7 mouse cellular contexts compared by ENCODE assay signal in the genomic region with DNA sequence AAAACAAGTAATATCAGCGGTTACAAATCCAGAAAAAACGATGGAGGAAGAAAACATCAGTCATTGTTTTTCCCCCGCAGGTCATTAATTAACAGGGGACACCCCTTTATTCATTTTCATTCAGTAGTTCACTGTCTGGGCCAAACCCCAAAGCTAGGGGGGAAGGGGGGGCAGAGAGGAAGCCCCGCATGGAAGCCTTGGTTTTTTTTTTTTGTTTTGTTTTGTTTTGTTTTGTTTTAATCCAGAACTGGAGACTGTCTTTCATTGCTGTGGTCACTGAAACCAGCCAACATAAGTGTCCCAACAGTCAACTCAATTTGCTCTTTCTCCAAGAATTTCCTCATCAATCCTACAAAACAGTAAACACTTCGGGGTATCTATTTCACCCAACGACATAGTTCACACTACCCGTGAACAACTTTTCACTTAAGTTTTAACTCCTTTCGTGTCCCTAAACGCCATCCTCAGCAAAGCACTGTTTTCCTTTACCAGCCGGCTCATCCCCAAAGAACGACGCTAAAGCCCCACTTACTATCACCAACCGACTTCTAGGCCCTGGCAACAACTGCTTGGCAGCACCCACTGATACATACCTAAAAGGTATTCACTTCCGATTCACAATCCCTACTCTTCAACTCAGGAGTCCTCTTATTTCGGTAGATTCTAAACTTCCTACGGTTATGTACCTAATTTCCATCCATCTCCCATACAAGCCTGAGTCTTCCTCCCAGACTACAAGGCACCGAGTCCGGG. TPM values are rescaled to one million over a fixed set of nuclear protein-coding genes. Genes with fewer than 3 reads are reported as not detected.
A peak's percentile ranks its signal among the peaks of the same experiment; 100 is the strongest.
DNase-seq lines count a peak whose midpoint lies in the region; ATAC-seq lines count a peak whose summit lies in the region.

No protein-coding gene starts in this region.

- peak overlapping the region; percentile 76 for H3K4me3 ChIP-seq in neural tube, embryonic 11.5 days (ENCODE audit: low read depth, low read length)
- H3K4me3 ChIP-seq in brown adipose tissue, adult 24 weeks (ENCODE audit: insufficient read depth, low read depth, low read length): peak overlapping the region; percentile 79
- peak overlapping the region; percentile 97 for H3K4me3 ChIP-seq in heart, embryonic 15.5 days
- H3K4me3 ChIP-seq in liver, embryonic 15.5 days (replicated peaks): peak overlapping the region; percentile 81

- 32% methylated on average over 18 of the region's 18 CpGs for WGBS in neural tube, embryonic 11.5 days
- WGBS in heart, embryonic 15.5 days: 21% methylated on average over 18 of the region's 18 CpGs
- WGBS in liver, embryonic 15.5 days (ENCODE audit: insufficient replicate concordance): 25% methylated on average over 18 of the region's 18 CpGs

- H3K4me1 ChIP-seq in neural tube, embryonic 11.5 days (ENCODE audit: control insufficient read depth, insufficient read depth, low read length): no peaks in the 10 kb centered on the region
- peaks cover 3% of the 10 kb centered on the region; the same call in 1 of the 2 replicates for H3K4me1 ChIP-seq in brown adipose tissue, adult 24 weeks (ENCODE audit: control insufficient read depth, insufficient read depth, insufficient read length, low read length)
- peaks cover 24% of the 10 kb centered on the region for H3K4me1 ChIP-seq in heart, embryonic 15.5 days (replicated peaks)
- peaks cover 21% of the 10 kb centered on the region for H3K4me1 ChIP-seq in liver, embryonic 15.5 days (replicated peaks)

- H3K9me3 ChIP-seq in neural tube, embryonic 11.5 days (ENCODE audit: control insufficient read depth, low read length): no peaks in the 10 kb centered on the region
- no peaks in the 10 kb centered on the region for H3K9me3 ChIP-seq in heart, embryonic 15.5 days (replicated peaks)
- no peaks in the 10 kb centered on the region for H3K9me3 ChIP-seq in liver, embryonic 15.5 days (replicated peaks)

- ATAC-seq in neural tube, embryonic 11.5 days (ENCODE audit: insufficient read depth, low FRiP score, low TSS enrichment): no peak
- no peak for ATAC-seq in heart, embryonic 15.5 days (replicated peaks; ENCODE audit: insufficient number of reproducible peaks, insufficient read depth, low FRiP score, low read depth)
- ATAC-seq in liver, embryonic 15.5 days (ENCODE audit: insufficient read depth): no peak

- no peaks in the 10 kb centered on the region for H3K27me3 ChIP-seq in neural tube, embryonic 11.5 days (ENCODE audit: control insufficient read depth, insufficient read depth, low read length)
- no peaks in the 10 kb centered on the region for H3K27me3 ChIP-seq in heart, embryonic 15.5 days
- H3K27me3 ChIP-seq in liver, embryonic 15.5 days: no peaks in the 10 kb centered on the region

- DNase-seq in neural tube, embryonic 11.5 days (ENCODE audit: low spot score): no peak
- no peak for DNase-seq in neural tube, embryonic 10.5 days (ENCODE audit: extremely low spot score, low spot score)
- no peak for DNase-seq in urinary bladder, postnatal 14 days (ENCODE audit: low spot score)
- DNase-seq in spleen, adult 18-20 months: no peak

- peak overlapping the region; percentile 67 for H3K9ac ChIP-seq in neural tube, embryonic 11.5 days (ENCODE audit: low read length)
- peak overlapping the region; percentile 91 for H3K9ac ChIP-seq in heart, embryonic 15.5 days
- H3K9ac ChIP-seq in liver, embryonic 15.5 days: peak overlapping the region; percentile 79

- H3K27ac ChIP-seq in neural tube, embryonic 11.5 days (ENCODE audit: low read depth, low read length): no peak overlapping the region
- H3K27ac ChIP-seq in brown adipose tissue, adult 24 weeks (replicated peaks; ENCODE audit: low read depth, low read length): peak overlapping the region; percentile 53
- peak overlapping the region; percentile 96 for H3K27ac ChIP-seq in heart, embryonic 15.5 days
- H3K27ac ChIP-seq in liver, embryonic 15.5 days (replicated peaks): peak overlapping the region; percentile 93

- peak overlapping the region; percentile 73 for H3K4me2 ChIP-seq in neural tube, embryonic 11.5 days (ENCODE audit: low read depth)
- H3K4me2 ChIP-seq in heart, embryonic 15.5 days: peak overlapping the region; percentile 81
- H3K4me2 ChIP-seq in liver, embryonic 15.5 days: peak overlapping the region; percentile 85

- no peaks in the 10 kb centered on the region for H3K36me3 ChIP-seq in neural tube, embryonic 11.5 days (ENCODE audit: control insufficient read depth, insufficient read depth, low read length)
- no peaks in the 10 kb centered on the region for H3K36me3 ChIP-seq in heart, embryonic 15.5 days
- no peaks in the 10 kb centered on the region for H3K36me3 ChIP-seq in liver, embryonic 15.5 days (replicated peaks)

RNA-seq across cellular contexts. Expression of a gene that starts 5.6 kb away (rescaled TPM):
- polyA plus RNA-seq in neural tube, embryonic 11.5 days (2014; fragmentation: Nextera tagmentation; extraction: Ambion mirVana): 17.4 and 20.5 TPM in 2 replicates
- polyA plus RNA-seq in brown adipose tissue, adult 24 weeks (2012; ENCODE audit: insufficient read depth, insufficient read length, missing spikeins): 26.7 and 37.5 TPM in 2 replicates
- polyA plus RNA-seq in heart, embryonic 15.5 days (2015; fragmentation: Nextera tagmentation; extraction: Ambion mirVana): 37.8 and 41.1 TPM in 2 replicates
- 9.6 and 9.7 TPM in 2 replicates for polyA plus RNA-seq in liver, embryonic 15.5 days (2015; fragmentation: Nextera tagmentation; extraction: Ambion mirVana)
